Mouse (Mus musculus) stomach, embryonic 16.5 days (tissue): ENCODE measurements at regions not wholly inside any gene's neighbourhood (a gene's known extent, or its start where the extent isn't known, plus 50 kb on each side); places are given as distances from the start of the nearest gene placed in this dataset.

Experiments
- ATAC-seq: fragments of 200-750 bp; cut with Nextera tagmentation; 2 replicates; pipeline ENCODE4 v1.8.0; 2017; ENCODE audit warnings: moderate number of reproducible peaks, moderate TSS enrichment; ENCODE audit not compliant: insufficient read depth, low FRiP score
- H3K27ac ChIP-seq: fragments of 300-500 bp; sonication (generic); 2 replicates; pipeline ENCODE4 v1.5.1; 2014; ENCODE audit warnings: low read length
- H3K27me3 ChIP-seq: fragments of 300-500 bp; sonication (generic); 2 replicates; pipeline ENCODE4 v1.6.1; 2014; ENCODE audit warnings: low read length, control low read depth, mixed read lengths; ENCODE audit not compliant: control insufficient read depth, insufficient read depth
- H3K36me3 ChIP-seq: fragments of 300-500 bp; sonication (generic); 2 replicates; pipeline ENCODE4 v1.6.1; 2014; ENCODE audit warnings: low read length; ENCODE audit not compliant: control insufficient read depth, insufficient read depth
- H3K4me1 ChIP-seq: fragments of 300-500 bp; sonication (generic); 2 replicates; pipeline ENCODE4 v1.6.1; 2014; ENCODE audit warnings: low read length, control low read depth, mixed read lengths; ENCODE audit not compliant: control insufficient read depth, insufficient read depth
- H3K4me2 ChIP-seq: fragments of 300-500 bp; sonication (generic); 2 replicates; pipeline ENCODE4 v1.6.1; 2014; ENCODE audit warnings: low read depth, low read length, mixed read lengths
- H3K4me3 ChIP-seq: fragments of 300-500 bp; sonication (generic); replicated peaks from 2 replicates; pipeline ENCODE4 v1.5.1; 2014; ENCODE audit warnings: mild to moderate bottlenecking, low read length
- H3K9ac ChIP-seq: fragments of 300-500 bp; sonication (generic); 2 replicates; pipeline ENCODE4 v1.6.1; 2014; ENCODE audit warnings: low read length
- H3K9me3 ChIP-seq: fragments of 300-500 bp; sonication (generic); replicated peaks from 2 replicates; pipeline ENCODE4 v1.6.1; 2016; ENCODE audit warnings: low read length, control low read depth; ENCODE audit not compliant: control insufficient read depth
- WGBS: fragments of 180-500 bp; shearing (Covaris S2); extraction: QIAGEN DNeasy Blood & Tissue Kit; methylation state at CpG from one replicate; pipeline ENCODE4 v1.1.7; 2014; 5-methylcytosine and 5-hydroxymethylcytosine counted together

GRCm38 (mm10) chr5:146647628-146648380 is 62.8 kb upstream of the Gpr12 start:
- H3K27ac ChIP-seq, result no peak overlapping the region
- H3K36me3 ChIP-seq, result no peaks in the 10 kb centered on the region
- H3K27me3 ChIP-seq, result no peaks in the 10 kb centered on the region
- H3K4me1 ChIP-seq, result no peaks in the 10 kb centered on the region
- WGBS, result 44% methylated on average over 11 of the region's 11 CpGs
- no peak overlapping the region for H3K9ac ChIP-seq
- no peak overlapping the region for H3K4me3 ChIP-seq
- no peak for ATAC-seq
- H3K9me3 ChIP-seq, result no peaks in the 10 kb centered on the region
- no peak overlapping the region for H3K4me2 ChIP-seq

- ATAC-seq, result no peak
- Histone ChIP-seq H3K9me3 (no peaks in the 10 kb centered on the region), H3K36me3 (no peaks in the 10 kb centered on the region), H3K27ac (no peak overlapping the region), H3K9ac (no peak overlapping the region), H3K4me2 (no peak overlapping the region), H3K27me3 (no peaks in the 10 kb centered on the region), H3K4me1 (no peaks in the 10 kb centered on the region), H3K4me3 (no peak overlapping the region)
- 4% methylated on average over 4 of the region's 4 CpGs for WGBS
These were observed 59.5 kb upstream of the Gpr12 start for GRCm38 (mm10) chr5:146644499-146644898.

- Histone ChIP-seq H3K27me3 (no peaks in the 10 kb centered on the region), H3K4me2 (no peak overlapping the region), H3K4me3 (no peak overlapping the region), H3K9ac (no peak overlapping the region), H3K4me1 (no peaks in the 10 kb centered on the region), H3K27ac (no peak overlapping the region), H3K36me3 (no peaks in the 10 kb centered on the region), H3K9me3 (0 out of 2 replicates have a peak, but pooled peaks cover 6% of the 10 kb centered on the region)
- no peak for ATAC-seq
- 79% methylated on average over 6 of the region's 6 CpGs for WGBS
These were observed 56.9 kb upstream of the Gpr12 start for GRCm38 (mm10) chr5:146641931-146642330.

GRCm38 (mm10) chr5:146636859-146637258 is 51.8 kb upstream of the Gpr12 start:
- no peaks in the 10 kb centered on the region for H3K27me3 ChIP-seq
- 51% methylated on average over 6 of the region's 6 CpGs for WGBS
- no peak for ATAC-seq

More at GRCm38 (mm10) chr5:146636859-146637258, 51.8 kb upstream of the Gpr12 start:
- Histone ChIP-seq H3K36me3 (no peaks in the 10 kb centered on the region), H3K9ac (no peak overlapping the region), H3K4me2 (no peak overlapping the region), H3K27ac (no peak overlapping the region), H3K9me3 (0 out of 2 replicates have a peak, but pooled peaks cover 6% of the 10 kb centered on the region), H3K4me3 (no peak overlapping the region), H3K4me1 (no peaks in the 10 kb centered on the region)
